Mouse (Mus musculus): ENCODE measurements around the gene Lmx1a. TPM values are rescaled to one million over a fixed set of nuclear protein-coding genes. Genes with fewer than 3 reads are reported as not detected.

Gene Lmx1a
- polyA plus RNA-seq, 1 experiment, result not detected

DNA sequence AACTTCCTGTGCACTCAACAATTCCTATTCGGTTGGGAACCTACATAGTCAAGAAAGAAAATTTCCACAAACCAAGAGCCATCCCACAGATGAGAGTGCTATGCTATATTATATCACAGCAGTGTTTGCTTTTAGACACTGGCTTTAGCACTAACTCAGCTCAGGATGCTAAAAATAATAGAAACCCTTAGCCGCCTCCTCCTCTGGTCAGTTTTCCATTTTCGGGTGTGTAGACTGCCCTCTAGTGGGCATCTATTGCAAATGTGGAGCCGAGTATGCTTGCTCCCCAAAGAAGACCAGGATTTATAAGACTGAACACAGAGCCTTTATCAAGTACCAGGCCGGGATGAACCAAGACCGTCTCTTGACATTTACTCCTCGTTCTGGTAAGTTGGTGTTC is 207.2 kb downstream of the Lmx1a start:
- H3K27ac ChIP-seq (ENCODE audit: control insufficient read depth, insufficient read depth, low read depth, low read length, poor library complexity), result no peak overlapping the region
- WGBS, result 35% methylated on average over 7 of the region's 7 CpGs

More for the DNA sequence above, 207.2 kb downstream of the Lmx1a start:
- Histone ChIP-seq H3K4me1 (ENCODE audit: control insufficient read depth, insufficient read depth, low read length) (no peaks in the 10 kb centered on the region), H3K4me3 (replicated peaks; ENCODE audit: control insufficient read depth, low read depth, low read length) (no peak overlapping the region)
- TF ChIP-seq POLR2A (IDR thresholded peaks at IDR 0.05; ENCODE audit: borderline replicate concordance, control insufficient read depth, low read depth, low read length), result no peak
- peak; percentile 11; the same call in 1 of the 2 replicates for TF ChIP-seq CTCF (IDR thresholded peaks at IDR 0.05; ENCODE audit: control insufficient read depth, insufficient read depth, low read length)

Other genes starting within 250 kb of the Lmx1a start
- gene Lrrc52, start 222.5 kb upstream of the Lmx1a start, polyA plus RNA-seq (2011; ENCODE audit: insufficient read depth, insufficient read length, low replicate concordance, missing spikeins), result not detected in 2 replicates
- gene Rxrg, start 90.9 kb upstream of the Lmx1a start, polyA plus RNA-seq (2011; ENCODE audit: insufficient read depth, insufficient read length, low replicate concordance, missing spikeins), result not detected in 2 replicates